ENCODE assay signal across 8 mouse cellular contexts in genomic region chr9:49485892-49486311, GRCm38 (mm10). TPM values are rescaled to one million over a fixed set of nuclear protein-coding genes. Genes with fewer than 3 reads are reported as not detected.
DNase-seq lines count a peak whose midpoint lies in the region; ATAC-seq and TF ChIP-seq lines count a peak whose summit lies in the region.

Gene Ttc12 (minus strand): TSS chr9:49486225.

- H3K4me2 ChIP-seq in intestine, embryonic 16.5 days (ENCODE audit: low read depth, low read length), result peak within 1 kb of the TSS; percentile 88
- peak within 1 kb of the TSS; percentile 86 for H3K4me2 ChIP-seq in limb, embryonic 12.5 days
- H3K4me2 ChIP-seq in midbrain, embryonic 12.5 days (replicated peaks), result peak within 1 kb of the TSS; percentile 81

- no peaks in the 10 kb centered on the region for H3K36me3 ChIP-seq in erythroblast, embryonic 14.5 days (ENCODE audit: control insufficient read depth)
- no peaks in the 10 kb centered on the region for H3K36me3 ChIP-seq in intestine, embryonic 16.5 days (ENCODE audit: control insufficient read depth, insufficient read depth, low read length)
- no peaks in the 10 kb centered on the region for H3K36me3 ChIP-seq in limb, embryonic 12.5 days
- no peaks in the 10 kb centered on the region for H3K36me3 ChIP-seq in midbrain, embryonic 12.5 days
- no peaks in the 10 kb centered on the region for H3K36me3 ChIP-seq in small intestine, adult 2 months (ENCODE audit: control insufficient read depth, insufficient read depth, low read length)

- H3K27ac ChIP-seq in intestine, embryonic 16.5 days (ENCODE audit: low read length), result no peak within 1 kb of the TSS
- H3K27ac ChIP-seq in limb, embryonic 12.5 days, result no peak within 1 kb of the TSS
- H3K27ac ChIP-seq in midbrain, embryonic 12.5 days (replicated peaks), result peak within 1 kb of the TSS; percentile 43; the same call in 1 of the 2 replicates
- H3K27ac ChIP-seq in small intestine, adult 2 months (ENCODE audit: insufficient read depth, low read depth, low read length), result no peak within 1 kb of the TSS

- peak within 1 kb of the TSS; percentile 67 for H3K9ac ChIP-seq in intestine, embryonic 16.5 days (ENCODE audit: low read depth, low read length)
- H3K9ac ChIP-seq in limb, embryonic 12.5 days (replicated peaks), result peak within 1 kb of the TSS; percentile 53
- peak within 1 kb of the TSS; percentile 55 for H3K9ac ChIP-seq in midbrain, embryonic 12.5 days (replicated peaks)

- peak within 1 kb of the TSS; percentile 56 for H3K4me3 ChIP-seq in erythroblast, embryonic 14.5 days (replicated peaks)
- peak within 1 kb of the TSS; percentile 68 for H3K4me3 ChIP-seq in intestine, embryonic 16.5 days (ENCODE audit: low read length)
- peak within 1 kb of the TSS; percentile 61 for H3K4me3 ChIP-seq in limb, embryonic 12.5 days (replicated peaks)
- H3K4me3 ChIP-seq in midbrain, embryonic 12.5 days, result peak within 1 kb of the TSS; percentile 56
- peak within 1 kb of the TSS; percentile 90 for H3K4me3 ChIP-seq in small intestine, adult 2 months (ENCODE audit: low read depth, low read length)

- H3K9me3 ChIP-seq in erythroblast, embryonic 14.5 days (ENCODE audit: control insufficient read depth, low read length), result no peaks in the 10 kb centered on the region
- no peaks in the 10 kb centered on the region for H3K9me3 ChIP-seq in intestine, embryonic 16.5 days (ENCODE audit: control insufficient read depth, low read length)
- H3K9me3 ChIP-seq in limb, embryonic 12.5 days, result no peaks in the 10 kb centered on the region
- H3K9me3 ChIP-seq in midbrain, embryonic 12.5 days, result no peaks in the 10 kb centered on the region

- TF ChIP-seq POLR2A in small intestine, adult 2 months (IDR thresholded peaks at IDR 0.05; ENCODE audit: low read depth, low read length), result 0 out of 2 replicates have a peak, but pooled peaks have one; percentile 27

- no peak for TF ChIP-seq CTCF in small intestine, adult 2 months (IDR thresholded peaks at IDR 0.05; ENCODE audit: extremely low read depth, insufficient read length, insufficient replicate concordance, low read depth, low read length)

- WGBS in intestine, embryonic 16.5 days, result 0% methylated on average over 18 of the region's 18 CpGs
- under 1% methylated on average over 18 of the region's 18 CpGs for WGBS in limb, embryonic 12.5 days
- under 1% methylated on average over 18 of the region's 18 CpGs for WGBS in midbrain, embryonic 12.5 days
- 1% methylated on average over 18 of the region's 18 CpGs for WGBS in small intestine, adult 2 months

- H3K4me1 ChIP-seq in erythroblast, embryonic 14.5 days (ENCODE audit: control insufficient read depth), result peaks cover 10% of the 10 kb centered on the region
- H3K4me1 ChIP-seq in intestine, embryonic 16.5 days (ENCODE audit: control insufficient read depth, insufficient read depth, low read length), result peaks cover 7% of the 10 kb centered on the region; the same call in 1 of the 2 replicates
- peaks cover 23% of the 10 kb centered on the region for H3K4me1 ChIP-seq in limb, embryonic 12.5 days (replicated peaks)
- peaks cover 20% of the 10 kb centered on the region for H3K4me1 ChIP-seq in midbrain, embryonic 12.5 days
- H3K4me1 ChIP-seq in small intestine, adult 2 months (ENCODE audit: control insufficient read depth, insufficient read depth, insufficient read length, low read length), result no peaks in the 10 kb centered on the region

- DNase-seq in embryo, embryonic 10 days (ENCODE audit: low spot score), result peak; percentile 88
- peak; percentile 63 to 78 for DNase-seq in gastrocnemius, postnatal 4 days (ENCODE audit: low spot score in 2 of 2)

- ATAC-seq in erythroblast, adult 5-6 weeks (replicated peaks; ENCODE audit: low FRiP score, poor library complexity, severe bottlenecking), result no peak
- ATAC-seq in intestine, embryonic 16.5 days, result peak; percentile 92
- ATAC-seq in limb, embryonic 12.5 days (ENCODE audit: insufficient number of reproducible peaks, insufficient read depth, low FRiP score, low TSS enrichment, low read depth), result peak; percentile 86
- ATAC-seq in midbrain, embryonic 12.5 days (ENCODE audit: low FRiP score, low read depth), result peak; percentile 86

- peaks cover 4% of the 10 kb centered on the region for H3K27me3 ChIP-seq in erythroblast, embryonic 14.5 days (ENCODE audit: control insufficient read depth)
- H3K27me3 ChIP-seq in intestine, embryonic 16.5 days (replicated peaks; ENCODE audit: control insufficient read depth, insufficient read depth, low read length), result no peaks in the 10 kb centered on the region
- H3K27me3 ChIP-seq in limb, embryonic 12.5 days, result 0 out of 2 replicates have a peak, but pooled peaks cover 3% of the 10 kb centered on the region
- H3K27me3 ChIP-seq in midbrain, embryonic 12.5 days, result peaks cover 15% of the 10 kb centered on the region
- no peaks in the 10 kb centered on the region for H3K27me3 ChIP-seq in small intestine, adult 2 months (ENCODE audit: control insufficient read depth, insufficient read depth, low read length)

RNA-seq across cellular contexts. Expression of gene Ttc12, which starts in this region (rescaled TPM):
- not detected in 2 replicates for polyA plus RNA-seq in erythroblast, embryonic 14.5 days (2012)
- 1.3 TPM in 1 of 2 replicates, not detected in the other for total RNA-seq in erythroblast, adult 5-6 weeks (2015; ENCODE audit: low replicate concordance)
- total RNA-seq in erythroblast, adult 5-6 weeks (2017; ENCODE audit: low replicate concordance), result not detected in 2 replicates
- total RNA-seq in gastrocnemius, postnatal 4 days (2021), result 1 to 10 TPM; 1.1 to 1.2 TPM
- 0.80 and 0.87 TPM in 2 replicates for polyA plus RNA-seq in intestine, embryonic 16.5 days (2015; fragmentation: Nextera tagmentation; extraction: Ambion mirVana)
- polyA plus RNA-seq in limb, embryonic 12.5 days (2016; fragmentation: Nextera tagmentation; extraction: Ambion mirVana), result 1.3 and 1.8 TPM in 2 replicates
- polyA plus RNA-seq in midbrain, embryonic 12.5 days (2016; fragmentation: Nextera tagmentation; extraction: Ambion mirVana), result 2.3 and 2.7 TPM in 2 replicates
- 0.22 and 0.34 TPM in 2 replicates for polyA plus RNA-seq in small intestine, adult 2 months (2012; rRNA removed)

Comparison
In these comparisons a context has a peak if more than half of its experiments do, and no peak if none do; other contexts are left out.
1. Peak in ATAC-seq, H3K4me3 ChIP-seq, H3K9ac ChIP-seq and H3K4me2 ChIP-seq in intestine, embryonic 16.5 days; RNA of the gene not detected or under 1 TPM.